In the genomic region with DNA sequence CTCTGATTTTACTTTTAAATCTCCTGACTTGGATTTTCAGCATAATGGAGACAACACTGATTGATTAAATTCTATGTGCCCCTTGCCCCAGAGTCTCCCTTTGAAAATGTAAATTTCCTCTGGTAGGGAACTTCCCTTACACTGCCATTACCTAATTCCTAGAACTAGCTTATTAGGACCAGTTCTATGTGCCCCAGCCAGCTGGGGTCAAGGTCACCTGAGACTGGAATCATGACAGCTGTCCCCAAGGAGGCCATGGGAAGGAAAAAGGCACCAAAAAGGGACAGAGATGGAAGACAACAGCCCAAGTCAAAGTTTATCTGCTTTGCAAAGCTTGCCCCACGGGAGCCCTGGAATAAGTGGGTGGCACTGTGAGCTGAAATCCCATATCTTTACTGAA, we compare ENCODE assay signal across 14 mouse cellular contexts. TPM values are rescaled to one million over a fixed set of nuclear protein-coding genes. Genes with fewer than 3 reads are reported as not detected.
"Had no signal": no experiment of that assay in that cellular context is flagged by ENCODE, and none has a peak within 500 bp of the region (broad histone marks: within the 10 kb centered on the region; RNA-seq: fewer than 3 reads in every experiment).

No protein-coding gene starts in this region.

- DNase-seq: kidney, adult 18-20 months; kidney, postnatal 14 days; left cerebral cortex, postnatal 4 days; liver, embryonic 13.5 days; lung, adult 18-20 months; retina, postnatal 1 day; right cerebral cortex, postnatal 4 days; spleen, adult 18-20 months; thymus, adult 18-20 months; thymus, postnatal 14 days had no signal

- H3K9ac ChIP-seq: limb, embryonic 13.5 days; liver, embryonic 13.5 days; midbrain, embryonic 15.5 days; neural tube, embryonic 13.5 days had no signal

- H3K27ac ChIP-seq: limb, embryonic 13.5 days; liver, embryonic 13.5 days; midbrain, embryonic 15.5 days; neural tube, embryonic 13.5 days had no signal

- H3K9me3 ChIP-seq: limb, embryonic 13.5 days; liver, embryonic 13.5 days; midbrain, embryonic 15.5 days; neural tube, embryonic 13.5 days had no signal

- H3K4me1 ChIP-seq: limb, embryonic 13.5 days; midbrain, embryonic 15.5 days; neural tube, embryonic 13.5 days had no signal

- H3K4me2 ChIP-seq: limb, embryonic 13.5 days; liver, embryonic 13.5 days; midbrain, embryonic 15.5 days; neural tube, embryonic 13.5 days had no signal

- H3K27me3 ChIP-seq: limb, embryonic 13.5 days; liver, embryonic 13.5 days; midbrain, embryonic 15.5 days; neural tube, embryonic 13.5 days had no signal

- H3K4me3 ChIP-seq: limb, embryonic 13.5 days; liver, embryonic 13.5 days; midbrain, embryonic 15.5 days; neural tube, embryonic 13.5 days had no signal

- H3K36me3 ChIP-seq: limb, embryonic 13.5 days; liver, embryonic 13.5 days; midbrain, embryonic 15.5 days; neural tube, embryonic 13.5 days had no signal

- ATAC-seq: midbrain, embryonic 15.5 days had no signal

RNA-seq across cellular contexts. Expression of gene Jazf1, which starts 49.4 kb away (rescaled TPM):
- total RNA-seq: megakaryocyte-erythroid progenitor cell, adult 5-6 weeks had no signal
